In the genomic region with DNA sequence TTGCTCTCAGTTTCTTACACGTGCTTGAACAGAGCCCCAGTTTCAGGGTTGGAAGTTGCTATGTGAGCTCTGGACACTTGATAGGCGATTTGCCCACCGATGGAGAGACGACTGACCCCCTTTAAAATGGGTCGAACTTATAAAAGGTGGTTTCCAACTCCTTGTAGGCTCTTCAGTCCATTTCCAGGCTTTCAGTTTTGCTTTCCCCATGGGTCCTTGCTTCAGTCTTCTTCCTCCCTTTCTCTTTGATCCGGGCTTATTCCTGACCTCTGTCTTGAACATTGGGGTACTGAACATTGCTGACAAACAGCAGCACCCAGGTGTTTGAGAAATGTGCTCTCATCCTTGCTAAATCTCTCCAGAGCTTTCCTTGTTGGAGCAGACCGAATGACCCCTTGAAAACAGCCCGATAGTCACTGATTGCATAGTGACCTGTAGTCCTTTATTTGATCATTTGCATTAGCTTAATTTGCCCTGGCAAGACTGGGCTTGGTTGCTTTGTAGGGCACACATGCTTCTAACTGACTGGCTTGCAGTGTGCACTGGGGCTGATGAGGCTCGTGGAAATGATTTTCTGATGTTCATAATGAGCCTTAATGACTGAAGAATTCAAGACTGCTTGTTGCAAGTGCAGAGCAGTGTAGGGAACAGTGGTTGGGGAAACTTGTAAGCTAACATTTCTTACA, we compare ENCODE assay signal across 7 mouse cellular contexts. TPM values are rescaled to one million over a fixed set of nuclear protein-coding genes. Genes with fewer than 3 reads are reported as not detected.
DNase-seq lines count a peak whose midpoint lies in the region; ATAC-seq and TF ChIP-seq lines count a peak whose summit lies in the region.

No protein-coding gene starts in this region.

- peak overlapping the region; percentile 82 for H3K4me2 ChIP-seq in lung, embryonic 15.5 days
- H3K4me2 ChIP-seq in forebrain, embryonic 15.5 days (replicated peaks), result peak overlapping the region; percentile 92
- H3K4me2 ChIP-seq in limb, embryonic 15.5 days, result peak overlapping the region; percentile 79

- DNase-seq in lung, postnatal 10 days, result no peak
- DNase-seq in adrenal gland, postnatal 14 days, result no peak

- no peaks in the 10 kb centered on the region for H3K36me3 ChIP-seq in lung, embryonic 15.5 days
- no peaks in the 10 kb centered on the region for H3K36me3 ChIP-seq in forebrain, embryonic 15.5 days
- H3K36me3 ChIP-seq in limb, embryonic 15.5 days, result no peaks in the 10 kb centered on the region
- no peaks in the 10 kb centered on the region for H3K36me3 ChIP-seq in small intestine, adult 2 months (ENCODE audit: control insufficient read depth, insufficient read depth, low read length)

- WGBS in lung, embryonic 15.5 days, result 30% methylated on average over 9 of the region's 9 CpGs
- WGBS in forebrain, embryonic 15.5 days, result 51% methylated on average over 9 of the region's 9 CpGs
- 27% methylated on average over 9 of the region's 9 CpGs for WGBS in limb, embryonic 15.5 days
- WGBS in small intestine, adult 2 months, result 11% methylated on average over 9 of the region's 9 CpGs

- peak overlapping the region; percentile 7; the same call in 1 of the 2 replicates for H3K9ac ChIP-seq in lung, embryonic 15.5 days
- no peak overlapping the region; the same call in 1 of the 2 replicates for H3K9ac ChIP-seq in forebrain, embryonic 15.5 days (replicated peaks)
- H3K9ac ChIP-seq in limb, embryonic 15.5 days, result no peak overlapping the region

- ATAC-seq in lung, embryonic 15.5 days (ENCODE audit: borderline replicate concordance, extremely low read depth, low FRiP score, low TSS enrichment), result no peak
- no peak for ATAC-seq in forebrain, embryonic 15.5 days (replicated peaks)
- no peak for ATAC-seq in limb, embryonic 15.5 days (ENCODE audit: insufficient number of reproducible peaks, low FRiP score, low TSS enrichment, low read depth)
- no peak for ATAC-seq in erythroid progenitor cell, adult 5-6 weeks (replicated peaks; ENCODE audit: low FRiP score, poor library complexity, severe bottlenecking)

- no peaks in the 10 kb centered on the region for H3K27me3 ChIP-seq in lung, embryonic 15.5 days
- H3K27me3 ChIP-seq in forebrain, embryonic 15.5 days, result no peaks in the 10 kb centered on the region
- H3K27me3 ChIP-seq in limb, embryonic 15.5 days, result no peaks in the 10 kb centered on the region
- H3K27me3 ChIP-seq in small intestine, adult 2 months (ENCODE audit: control insufficient read depth, insufficient read depth, low read length), result no peaks in the 10 kb centered on the region

- no peaks in the 10 kb centered on the region for H3K9me3 ChIP-seq in lung, embryonic 15.5 days
- no peaks in the 10 kb centered on the region for H3K9me3 ChIP-seq in forebrain, embryonic 15.5 days
- H3K9me3 ChIP-seq in limb, embryonic 15.5 days, result no peaks in the 10 kb centered on the region

- peak overlapping the region; percentile 99 for H3K4me3 ChIP-seq in lung, embryonic 15.5 days
- H3K4me3 ChIP-seq in forebrain, embryonic 15.5 days, result peak overlapping the region; percentile 98
- peak overlapping the region; percentile 94 for H3K4me3 ChIP-seq in limb, embryonic 15.5 days
- H3K4me3 ChIP-seq in small intestine, adult 2 months (ENCODE audit: low read depth, low read length), result peak overlapping the region; percentile 55

- no peak for TF ChIP-seq POLR2A in small intestine, adult 2 months (IDR thresholded peaks at IDR 0.05; ENCODE audit: low read depth, low read length)

- no peak for TF ChIP-seq CTCF in small intestine, adult 2 months (IDR thresholded peaks at IDR 0.05; ENCODE audit: extremely low read depth, insufficient read length, insufficient replicate concordance, low read depth, low read length)

- H3K4me1 ChIP-seq in lung, embryonic 15.5 days, result peaks cover 56% of the 10 kb centered on the region
- H3K4me1 ChIP-seq in forebrain, embryonic 15.5 days, result peaks cover 47% of the 10 kb centered on the region
- peaks cover 29% of the 10 kb centered on the region for H3K4me1 ChIP-seq in limb, embryonic 15.5 days
- peaks cover 3% of the 10 kb centered on the region; the same call in 1 of the 2 replicates for H3K4me1 ChIP-seq in small intestine, adult 2 months (ENCODE audit: control insufficient read depth, insufficient read depth, insufficient read length, low read length)

- no peak overlapping the region for H3K27ac ChIP-seq in lung, embryonic 15.5 days
- H3K27ac ChIP-seq in forebrain, embryonic 15.5 days (replicated peaks), result no peak overlapping the region
- H3K27ac ChIP-seq in limb, embryonic 15.5 days, result no peak overlapping the region
- peak overlapping the region; percentile 94 for H3K27ac ChIP-seq in small intestine, adult 2 months (ENCODE audit: insufficient read depth, low read depth, low read length)

RNA-seq across cellular contexts. Expression of a gene that starts 3.4 kb away (rescaled TPM):
- 50.9 and 51.3 TPM in 2 replicates for polyA plus RNA-seq in lung, embryonic 15.5 days (2015; fragmentation: Nextera tagmentation; extraction: Ambion mirVana)
- polyA plus RNA-seq in forebrain, embryonic 15.5 days (2015; fragmentation: Nextera tagmentation; extraction: Ambion mirVana), result 53.3 and 60.2 TPM in 2 replicates
- 31.1 and 35.9 TPM in 2 replicates for polyA plus RNA-seq in limb, embryonic 15.5 days (2015; fragmentation: Nextera tagmentation; extraction: Ambion mirVana)
- polyA plus RNA-seq in small intestine, adult 2 months (2012; rRNA removed), result 18.4 and 51.6 TPM in 2 replicates
- 1.8 and 3.4 TPM in 2 replicates for total RNA-seq in erythroid progenitor cell, adult 5-6 weeks (2015; ENCODE audit: low replicate concordance)
- total RNA-seq in erythroid progenitor cell, adult 5-6 weeks (2017; ENCODE audit: low replicate concordance), result 1.2 and 5.3 TPM in 2 replicates
- 28.1 and 29.2 TPM in 2 replicates for total RNA-seq in adrenal gland, postnatal 14 days (2021)
